Mouse (Mus musculus): ENCODE results near the gene Cfc1. TPM values are rescaled to one million over a fixed set of nuclear protein-coding genes. Genes with fewer than 3 reads are reported as not detected.

Gene Cfc1
- total RNA-seq, 1 experiment, result 0.58 TPM

DNA sequence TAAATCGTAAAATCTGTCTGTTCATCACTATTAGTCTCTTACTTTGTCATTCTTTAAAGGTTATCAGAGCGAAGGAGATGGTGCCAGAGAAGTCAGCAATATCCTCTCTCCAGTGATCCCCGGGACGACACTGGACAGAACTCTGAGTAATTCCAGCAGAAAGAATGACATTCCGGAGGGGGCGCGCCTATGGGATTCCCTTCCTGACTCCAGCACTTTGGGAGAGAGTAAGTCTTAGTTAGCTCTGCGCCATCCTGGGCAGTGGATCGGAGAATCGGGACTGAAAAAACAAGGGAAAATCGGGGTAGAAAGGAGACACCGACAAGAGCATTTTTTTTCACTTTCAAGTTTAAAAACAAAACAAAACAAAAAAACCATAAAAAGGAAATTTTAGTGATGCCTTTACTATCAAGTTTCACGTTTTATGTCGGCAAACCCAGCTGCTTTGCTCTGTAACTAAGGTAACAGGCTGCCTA, 881 bp downstream of the Cfc1 start:
- in situ Hi-C loops (cut with MboI; ENCODE audit: low sequenced_read_pairs in 2 of 2, unreplicated experiment in 2 of 2), result no loop called here
- Histone ChIP-seq H3K4me1 (ENCODE audit: control insufficient read depth in 2 of 2, insufficient read depth in 2 of 2, low read length in 2 of 2, poor library complexity in 1 of 2) (peaks cover 0 to 12% of the 10 kb centered on the region in 2 experiments; a peak in 1 of 4 replicates), H3K27ac (ENCODE audit: insufficient read depth, low read depth, low read length, poor library complexity, severe bottlenecking) (no peak overlapping the region), H3K4me3 (ENCODE audit: insufficient read depth in 1 of 2, low read depth in 1 of 2, low read length in 2 of 2, poor library complexity in 1 of 2, severe bottlenecking in 1 of 2) (peak overlapping the region; percentile 41 to 47; a peak in 2 of 4 replicates), H3K9ac (ENCODE audit: insufficient read depth, low read depth, low read length, poor library complexity, severe bottlenecking) (no peak overlapping the region), H3K9me3 (ENCODE audit: control insufficient read depth, insufficient read depth, low read depth, low read length) (no peaks in the 10 kb centered on the region), H3K36me3 (ENCODE audit: control insufficient read depth, insufficient read depth, low read length, poor library complexity, severe bottlenecking) (no peaks in the 10 kb centered on the region)
- no peak for DNase-seq (ENCODE audit: low read depth, low spot score)
- TF ChIP-seq MAFK (IDR thresholded peaks at IDR 0.05; ENCODE audit: insufficient read depth, low read depth, low read length) (no peak), ZNF384 (IDR thresholded peaks at IDR 0.05; ENCODE audit: low read depth, low read length) (no peak), CHD2 (IDR thresholded peaks at IDR 0.05; ENCODE audit: low read depth, low read length) (no peak), ZC3H11A (IDR thresholded peaks at IDR 0.05; ENCODE audit: borderline replicate concordance, low read depth, low read length) (no peak), HCFC1 (IDR thresholded peaks at IDR 0.05; ENCODE audit: borderline replicate concordance, insufficient read depth, low read length) (no peak)

- Histone ChIP-seq H3K4me3 (ENCODE audit: insufficient read depth in 1 of 2, low read depth in 1 of 2, low read length in 2 of 2, poor library complexity in 1 of 2, severe bottlenecking in 1 of 2) (peak overlapping the region; percentile 41 to 47), H3K27ac (ENCODE audit: insufficient read depth, low read depth, low read length, poor library complexity, severe bottlenecking) (no peak overlapping the region), H3K36me3 (ENCODE audit: control insufficient read depth, insufficient read depth, low read length, poor library complexity, severe bottlenecking) (no peaks in the 10 kb centered on the region), H3K9me3 (ENCODE audit: control insufficient read depth, insufficient read depth, low read depth, low read length) (no peaks in the 10 kb centered on the region), H3K9ac (ENCODE audit: insufficient read depth, low read depth, low read length, poor library complexity, severe bottlenecking) (0 out of 2 replicates have a peak overlapping the region, but pooled peaks have one; percentile 5), H3K4me1 (ENCODE audit: control insufficient read depth in 2 of 2, insufficient read depth in 2 of 2, low read length in 2 of 2, poor library complexity in 1 of 2) (peaks cover 0 to 12% of the 10 kb centered on the region in 2 experiments; a peak in 1 of 4 replicates)
- TF ChIP-seq ZNF384 (IDR thresholded peaks at IDR 0.05; ENCODE audit: low read depth, low read length) (no peak), CHD2 (IDR thresholded peaks at IDR 0.05; ENCODE audit: low read depth, low read length) (no peak), HCFC1 (IDR thresholded peaks at IDR 0.05; ENCODE audit: borderline replicate concordance, insufficient read depth, low read length) (no peak), MAFK (IDR thresholded peaks at IDR 0.05; ENCODE audit: insufficient read depth, low read depth, low read length) (no peak), ZC3H11A (IDR thresholded peaks at IDR 0.05; ENCODE audit: borderline replicate concordance, low read depth, low read length) (no peak)
- DNase-seq (ENCODE audit: low read depth, low spot score), result peak; percentile 63
- in situ Hi-C loops (cut with MboI; ENCODE audit: low sequenced_read_pairs in 2 of 2, unreplicated experiment in 2 of 2), result no loop called here
These were observed 1.5 kb downstream of the Cfc1 start for GRCm38 (mm10) chr1:34536767-34537485.

DNA sequence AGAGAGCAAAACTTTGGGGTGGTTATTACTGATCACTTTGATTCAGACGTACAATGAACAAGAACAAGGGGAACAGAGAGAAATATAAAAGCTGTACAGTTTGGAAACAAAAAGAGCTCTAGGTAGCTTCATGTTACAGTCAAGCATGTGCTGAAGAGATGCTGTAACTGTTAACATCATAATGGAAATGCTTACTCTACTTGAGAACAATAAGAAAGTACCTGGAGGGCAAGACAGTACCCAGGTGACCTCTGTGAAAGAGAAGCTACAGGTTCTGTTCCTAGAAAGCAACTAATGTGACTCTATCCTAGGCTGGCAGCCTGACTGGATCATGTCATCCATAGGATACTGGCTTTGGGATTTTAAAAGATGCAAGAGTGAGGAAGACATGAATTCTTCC, 11.6 kb downstream of the Cfc1 start:
- H3K36me3 ChIP-seq (ENCODE audit: control insufficient read depth, insufficient read depth, low read length, poor library complexity, severe bottlenecking), result no peaks in the 10 kb centered on the region
- H3K27ac ChIP-seq (ENCODE audit: insufficient read depth, low read depth, low read length, poor library complexity, severe bottlenecking), result no peak overlapping the region
- in situ Hi-C loops (cut with MboI; ENCODE audit: low sequenced_read_pairs in 2 of 2, unreplicated experiment in 2 of 2), result no loop called here
- H3K4me1 ChIP-seq (ENCODE audit: control insufficient read depth in 2 of 2, insufficient read depth in 2 of 2, low read length in 2 of 2, poor library complexity in 1 of 2), result peaks cover 0 to 4% of the 10 kb centered on the region in 2 experiments; a peak in 1 of 4 replicates
- H3K9ac ChIP-seq (ENCODE audit: insufficient read depth, low read depth, low read length, poor library complexity, severe bottlenecking), result no peak overlapping the region
- TF ChIP-seq HCFC1 (IDR thresholded peaks at IDR 0.05; ENCODE audit: borderline replicate concordance, insufficient read depth, low read length) (no peak), ZNF384 (IDR thresholded peaks at IDR 0.05; ENCODE audit: low read depth, low read length) (no peak), MAFK (IDR thresholded peaks at IDR 0.05; ENCODE audit: insufficient read depth, low read depth, low read length) (no peak), CHD2 (IDR thresholded peaks at IDR 0.05; ENCODE audit: low read depth, low read length) (no peak)
- no peak for DNase-seq (ENCODE audit: low read depth, low spot score)
- no peaks in the 10 kb centered on the region for H3K9me3 ChIP-seq (ENCODE audit: control insufficient read depth, insufficient read depth, low read depth, low read length)
- H3K4me3 ChIP-seq (ENCODE audit: insufficient read depth in 1 of 2, low read depth in 1 of 2, low read length in 2 of 2, poor library complexity in 1 of 2, severe bottlenecking in 1 of 2), result no peak overlapping the region

- no peak for DNase-seq (ENCODE audit: low read depth, low spot score)
- H3K36me3 ChIP-seq (ENCODE audit: control insufficient read depth, insufficient read depth, low read length, poor library complexity, severe bottlenecking), result no peaks in the 10 kb centered on the region
These were observed 18.2 kb downstream of the Cfc1 start for GRCm38 (mm10) chr1:34553690-34554089.

More at GRCm38 (mm10) chr1:34553690-34554089, 18.2 kb downstream of the Cfc1 start:
- in situ Hi-C loops (cut with MboI; ENCODE audit: low sequenced_read_pairs in 2 of 2, unreplicated experiment in 2 of 2), result no loop called here
- H3K4me1 ChIP-seq (ENCODE audit: control insufficient read depth in 2 of 2, insufficient read depth in 2 of 2, low read length in 2 of 2, poor library complexity in 1 of 2), result no peaks in the 10 kb centered on the region
- H3K9me3 ChIP-seq (ENCODE audit: control insufficient read depth, insufficient read depth, low read depth, low read length), result no peaks in the 10 kb centered on the region
- TF ChIP-seq ZC3H11A (IDR thresholded peaks at IDR 0.05; ENCODE audit: borderline replicate concordance, low read depth, low read length), result no peak
- no peak for TF ChIP-seq ZNF384 (IDR thresholded peaks at IDR 0.05; ENCODE audit: low read depth, low read length)
- no peak for TF ChIP-seq HCFC1 (IDR thresholded peaks at IDR 0.05; ENCODE audit: borderline replicate concordance, insufficient read depth, low read length)
- no peak for TF ChIP-seq CHD2 (IDR thresholded peaks at IDR 0.05; ENCODE audit: low read depth, low read length)
- TF ChIP-seq MAFK (IDR thresholded peaks at IDR 0.05; ENCODE audit: insufficient read depth, low read depth, low read length), result no peak
- H3K9ac ChIP-seq (ENCODE audit: insufficient read depth, low read depth, low read length, poor library complexity, severe bottlenecking), result no peak overlapping the region
- H3K4me3 ChIP-seq (ENCODE audit: insufficient read depth in 1 of 2, low read depth in 1 of 2, low read length in 2 of 2, poor library complexity in 1 of 2, severe bottlenecking in 1 of 2), result no peak overlapping the region
- H3K27ac ChIP-seq (ENCODE audit: insufficient read depth, low read depth, low read length, poor library complexity, severe bottlenecking), result no peak overlapping the region
